Mouse (Mus musculus) cerebral cortex, adult 2 months (tissue): ENCODE results near the gene Mrpl48.

Source experiments
- WGBS: fragments of 180-500 bp; shearing (Covaris S2); methylation state at CpG from one replicate; pipeline ENCODE4 v1.1.7; 2018; 5-methylcytosine and 5-hydroxymethylcytosine counted together

Mrpl48 gene

DNA sequence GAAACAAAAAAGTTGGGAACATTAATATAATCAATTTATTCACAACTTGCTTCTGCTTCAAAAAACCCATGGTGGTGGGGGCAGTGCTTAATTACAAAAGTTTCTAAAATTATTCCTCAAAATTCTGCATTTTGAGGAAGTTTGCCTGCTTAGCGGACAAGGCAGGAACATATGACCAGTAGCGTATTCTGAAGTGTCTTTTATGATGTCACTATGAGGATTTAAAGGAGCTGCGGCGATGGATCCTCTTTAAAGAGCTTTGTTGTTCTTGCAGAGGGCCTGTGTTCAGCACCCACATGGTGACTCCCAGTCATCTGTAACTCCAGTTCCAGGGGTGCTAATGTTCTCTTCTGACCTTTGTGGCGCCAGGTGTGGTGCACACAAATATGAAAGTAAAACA lies 77.3 kb downstream of the Mrpl48 start:
- 93% methylated on average over 5 of the region's 5 CpGs for WGBS

DNA sequence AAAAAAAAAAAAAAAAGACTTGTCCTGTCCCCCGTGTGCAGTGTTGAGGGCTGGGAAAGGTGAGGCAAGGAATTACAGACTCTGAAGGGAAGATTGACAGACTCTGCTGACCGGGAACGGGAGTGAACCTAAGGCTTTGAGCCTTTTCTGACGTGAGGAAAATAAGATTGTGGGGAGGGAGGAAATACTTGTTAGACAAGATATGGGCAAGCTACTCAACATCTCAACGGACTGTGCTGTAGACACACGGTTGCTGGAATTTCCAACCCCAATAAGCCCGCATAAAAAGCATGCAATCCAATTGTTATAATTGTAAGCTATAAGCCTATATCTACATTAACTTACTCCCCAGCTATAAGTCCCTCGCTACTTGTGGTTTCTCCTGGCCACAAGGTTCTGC lies 83.4 kb downstream of the Mrpl48 start:
- WGBS = 85% methylated on average over 8 of the region's 8 CpGs

DNA sequence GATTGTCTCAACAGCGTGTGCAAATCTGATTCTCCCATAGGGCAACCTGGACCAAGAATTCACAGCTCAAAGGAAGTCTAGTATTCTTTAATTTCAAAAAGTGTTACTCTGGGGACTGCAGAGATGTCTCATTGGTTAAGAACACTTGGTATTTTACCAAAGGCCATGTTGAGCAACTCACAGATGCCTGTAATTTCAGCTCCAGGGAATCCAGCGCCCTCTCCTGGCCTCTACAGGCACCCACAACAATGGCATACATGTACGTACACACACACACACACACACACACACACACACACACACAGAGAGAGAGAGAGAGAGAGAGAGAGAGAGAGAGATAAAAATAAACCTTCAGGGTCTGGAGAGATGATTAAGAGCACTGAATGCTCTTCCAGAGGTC lies 85.9 kb downstream of the Mrpl48 start:
- WGBS = 81% methylated on average over 3 of the region's 3 CpGs

DNA sequence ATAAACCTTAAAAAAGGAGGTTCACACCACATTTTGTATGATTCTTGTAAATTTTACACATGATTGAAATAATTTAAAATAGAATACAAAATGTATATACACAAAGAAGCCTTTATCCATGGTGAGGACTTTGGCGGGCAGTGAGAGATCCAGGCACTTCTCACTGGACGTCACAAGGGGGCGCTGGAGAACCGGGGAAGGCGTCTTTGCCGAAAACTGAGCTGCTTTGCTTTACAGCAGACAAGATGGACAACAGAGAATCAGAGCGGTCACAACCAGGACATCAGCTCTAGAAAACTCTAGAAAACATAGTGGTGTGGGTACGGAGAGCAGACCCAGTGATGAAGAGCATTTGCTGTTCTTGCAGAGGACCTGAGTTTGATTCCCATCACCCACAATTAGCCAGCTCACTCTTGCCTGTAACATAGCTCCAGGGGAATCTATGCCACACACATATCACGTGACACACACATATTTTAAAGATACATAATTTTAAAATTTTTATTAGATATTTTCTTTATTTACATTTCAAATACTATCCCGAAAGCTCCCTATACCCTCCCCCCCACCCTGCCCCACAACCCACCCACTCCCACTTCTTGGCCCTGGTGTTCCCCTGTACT lies 87.3 kb downstream of the Mrpl48 start:
- 16% methylated on average over 10 of the region's 10 CpGs for WGBS

DNA sequence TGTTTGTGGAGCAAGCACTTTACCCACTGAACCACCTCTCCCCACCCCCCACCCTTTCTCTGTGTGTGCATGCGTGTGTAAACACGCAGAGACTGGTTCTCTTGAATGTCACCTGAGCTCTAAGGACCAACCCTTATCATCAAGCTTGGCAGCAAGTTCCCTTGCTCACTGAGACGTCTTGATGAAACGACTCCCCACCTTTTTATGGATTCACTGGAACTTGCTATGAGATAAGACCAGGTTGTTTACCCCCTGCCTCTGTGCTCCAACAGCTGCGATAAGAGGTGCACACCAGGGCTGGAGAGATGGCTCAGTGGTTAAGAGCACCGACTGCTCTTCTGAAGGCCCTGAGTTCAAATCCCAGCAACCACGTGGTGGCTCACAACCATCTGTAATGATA lies 87.9 kb downstream of the Mrpl48 start:
- 69% methylated on average over 7 of the region's 7 CpGs for WGBS

DNA sequence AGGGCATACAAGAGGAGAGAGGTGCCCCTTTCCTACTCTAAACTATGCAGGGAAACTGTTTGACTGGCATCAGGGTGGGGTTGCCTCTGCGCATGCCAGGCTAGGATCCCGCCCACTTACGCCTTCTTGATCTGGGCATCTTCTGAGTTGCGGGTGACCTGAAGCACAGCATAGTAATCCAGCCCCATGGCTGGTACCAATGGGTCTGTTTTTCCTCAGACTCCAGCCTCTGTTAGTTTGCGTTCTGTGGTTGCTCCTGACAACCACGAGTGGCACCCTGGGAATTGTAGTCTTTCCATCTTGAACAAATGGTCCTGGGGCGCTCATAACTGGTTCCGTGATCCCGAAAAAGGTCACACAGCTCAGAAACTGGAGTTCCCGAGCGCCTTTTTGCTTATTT lies 93.5 kb downstream of the Mrpl48 start, which contains the start of gene Dnajb13:
Gene Dnajb13, minus strand, starts transcription at position 388 of the 400 bp plus-strand sequence.
- WGBS = 48% methylated on average over 11 of the region's 11 CpGs

DNA sequence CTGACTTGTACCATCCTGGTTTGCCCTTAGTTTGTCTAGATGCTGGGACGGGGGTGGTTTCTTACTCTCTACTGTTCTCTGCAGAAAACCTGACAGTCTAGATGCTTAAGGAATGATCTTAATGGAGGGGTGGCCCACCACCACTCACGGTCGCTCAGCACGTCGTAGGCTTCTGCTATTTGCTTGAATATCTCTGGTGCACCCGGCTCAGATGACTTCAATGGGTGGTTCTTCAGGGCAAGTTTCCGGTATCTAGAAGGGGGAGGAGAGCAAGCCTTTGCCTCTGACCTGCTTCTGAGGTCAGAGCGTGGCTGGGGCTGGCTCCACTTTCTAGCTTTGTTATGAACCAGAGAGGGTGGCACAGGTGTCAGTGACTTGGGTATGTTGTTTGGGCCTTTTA lies 96.5 kb downstream of the Mrpl48 start:
- WGBS = 88% methylated on average over 8 of the region's 8 CpGs

DNA sequence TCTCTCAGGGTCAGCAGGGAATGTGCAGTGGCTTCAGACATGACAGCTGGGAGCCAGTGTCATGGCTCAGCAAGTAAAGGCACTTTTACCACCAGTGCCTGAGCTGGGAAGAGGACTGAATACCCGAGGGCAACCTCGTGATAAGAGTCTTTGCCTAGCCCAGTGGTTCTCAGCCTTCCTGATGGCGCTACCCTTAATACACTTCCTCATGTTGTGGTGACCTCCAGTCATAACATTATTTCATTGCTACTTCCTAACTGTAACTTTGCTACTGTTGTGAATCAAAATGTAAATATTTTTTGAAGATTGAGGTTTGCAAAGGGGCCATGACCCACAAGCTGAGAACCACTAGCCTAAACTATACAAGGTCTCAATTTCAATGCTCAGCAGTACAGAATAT lies 99.4 kb downstream of the Mrpl48 start:
- 80% methylated on average over 3 of the region's 3 CpGs for WGBS

DNA sequence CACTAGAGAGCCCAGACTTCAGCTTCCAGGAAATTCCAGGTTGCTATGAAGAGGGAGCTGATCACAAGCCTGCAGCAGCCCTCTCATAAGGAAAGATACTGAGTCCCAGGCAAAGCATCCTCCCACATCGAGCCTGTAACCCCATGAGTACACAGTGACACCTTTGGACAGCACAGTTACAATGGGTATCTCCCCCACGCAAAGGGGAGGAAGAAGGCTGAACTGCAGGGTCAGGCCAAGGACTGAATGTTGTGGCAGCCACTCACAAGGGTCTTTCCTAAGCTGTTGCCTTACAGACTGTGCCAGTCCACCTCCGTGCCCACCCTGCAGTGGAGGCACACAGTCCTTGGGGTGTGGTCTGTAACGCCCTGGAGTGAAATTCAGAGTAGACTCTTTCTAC lies 101.6 kb downstream of the Mrpl48 start:
- WGBS = 70% methylated on average over 4 of the region's 4 CpGs

DNA sequence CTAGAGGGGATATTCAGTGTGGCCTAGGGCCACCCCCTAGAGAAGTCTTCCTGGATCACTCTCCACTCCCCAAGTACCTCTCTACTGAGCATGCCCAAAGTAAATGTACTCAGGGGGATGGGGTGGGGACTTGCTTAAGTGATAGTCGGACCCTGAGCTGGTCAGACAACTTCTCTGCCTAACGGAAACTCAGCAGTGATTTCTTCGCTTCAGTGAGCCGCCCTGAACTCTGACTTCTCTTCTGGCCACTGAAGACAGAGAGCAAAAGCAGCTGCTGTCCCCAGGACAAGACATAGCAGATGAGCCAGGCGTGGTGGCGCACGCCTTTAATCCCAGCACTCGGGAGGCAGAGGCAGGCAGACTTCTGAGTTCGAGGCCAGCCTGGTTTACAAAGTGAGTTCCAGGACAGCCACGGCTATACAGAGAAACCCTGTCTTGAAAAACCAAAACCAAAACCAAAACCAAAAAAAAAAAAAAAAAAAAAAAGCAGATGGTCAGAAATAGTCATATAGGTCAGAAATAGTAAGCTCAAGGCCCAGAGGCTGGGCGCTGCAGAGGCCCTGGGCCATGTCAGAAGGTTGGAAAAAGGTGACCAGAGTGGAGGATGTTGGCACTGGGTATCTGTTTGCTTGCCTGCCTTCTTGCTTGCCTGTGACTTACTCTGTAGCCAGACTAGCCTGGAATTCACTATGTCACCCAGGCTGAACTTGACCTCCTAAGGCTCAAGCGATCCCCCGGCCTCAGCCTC lies 103.2 kb downstream of the Mrpl48 start:
- WGBS = 88% methylated on average over 13 of the region's 13 CpGs

DNA sequence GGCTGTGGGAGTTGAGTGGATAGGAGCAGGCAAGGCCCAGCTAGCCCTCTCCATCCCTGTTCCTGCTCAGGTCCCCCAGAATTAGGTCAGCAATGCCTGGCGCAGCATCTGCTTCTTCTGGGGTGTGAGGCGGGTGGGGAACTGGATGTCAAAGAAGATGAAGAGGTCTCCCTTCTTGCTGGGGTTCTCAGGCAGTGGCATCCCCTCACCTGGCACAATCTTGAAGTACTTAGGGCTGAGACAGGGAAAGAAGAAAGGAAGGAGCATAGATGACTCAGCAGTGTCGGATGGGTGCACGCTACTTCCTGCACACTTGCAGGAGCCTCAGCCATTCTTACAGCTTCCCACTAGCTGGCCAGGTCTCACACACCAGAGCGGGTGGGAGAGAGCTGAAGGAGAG lies 105.0 kb downstream of the Mrpl48 start:
- WGBS = 79% methylated on average over 5 of the region's 5 CpGs

DNA sequence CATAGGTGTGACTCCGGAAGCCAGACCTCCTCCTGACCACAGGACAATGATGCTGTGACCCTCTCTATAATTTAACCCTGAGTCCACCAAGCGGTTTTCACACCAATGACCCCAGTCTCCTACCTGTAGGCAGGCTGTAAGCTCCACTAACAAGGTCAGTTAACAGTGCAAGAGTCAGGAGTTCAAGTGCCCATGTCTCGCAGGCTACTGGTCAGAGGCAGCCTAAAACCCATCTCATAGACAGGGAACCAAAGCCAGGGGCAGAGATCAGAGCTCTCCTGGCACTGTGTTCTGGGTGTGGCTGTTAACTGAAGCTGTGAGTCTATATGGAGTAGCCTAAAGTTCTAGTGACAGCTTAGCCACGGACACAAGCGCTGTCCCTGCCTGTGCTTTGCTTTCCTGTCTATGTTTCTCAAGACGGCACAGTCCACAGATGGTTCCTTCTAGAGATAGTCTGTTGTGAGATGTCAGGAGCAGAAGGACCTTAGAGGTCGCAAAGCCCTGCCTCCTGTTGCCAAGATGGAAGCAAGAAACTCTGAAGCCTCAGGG lies 105.7 kb downstream of the Mrpl48 start:
- 81% methylated on average over 7 of the region's 7 CpGs for WGBS

DNA sequence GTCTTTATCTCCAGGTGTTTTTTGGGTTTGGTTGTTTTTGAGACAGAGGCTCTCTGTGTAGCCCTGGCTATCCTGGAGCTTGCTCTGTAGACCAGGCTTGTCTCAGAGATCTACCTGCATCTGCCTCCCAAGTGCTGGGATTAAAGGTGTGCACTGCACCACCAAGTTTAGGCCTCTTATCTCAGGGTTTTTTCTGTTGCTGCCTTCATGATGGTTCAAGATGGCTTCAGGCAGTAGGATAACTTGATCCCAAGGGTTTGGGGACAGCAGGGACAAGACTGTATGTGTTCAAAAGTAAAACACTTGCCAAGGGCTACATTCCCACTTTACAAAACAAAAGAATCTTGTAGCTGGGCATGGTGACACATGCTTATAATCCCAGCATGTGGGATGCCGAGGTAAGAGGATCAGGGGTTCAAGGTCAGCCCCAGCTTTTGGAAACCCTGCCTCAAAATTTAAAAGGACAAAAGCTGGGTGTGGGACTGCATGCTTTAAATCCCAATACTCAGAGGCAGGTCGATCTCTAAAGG lies 106.2 kb downstream of the Mrpl48 start:
- WGBS = 64% methylated on average over 2 of the region's 2 CpGs

DNA sequence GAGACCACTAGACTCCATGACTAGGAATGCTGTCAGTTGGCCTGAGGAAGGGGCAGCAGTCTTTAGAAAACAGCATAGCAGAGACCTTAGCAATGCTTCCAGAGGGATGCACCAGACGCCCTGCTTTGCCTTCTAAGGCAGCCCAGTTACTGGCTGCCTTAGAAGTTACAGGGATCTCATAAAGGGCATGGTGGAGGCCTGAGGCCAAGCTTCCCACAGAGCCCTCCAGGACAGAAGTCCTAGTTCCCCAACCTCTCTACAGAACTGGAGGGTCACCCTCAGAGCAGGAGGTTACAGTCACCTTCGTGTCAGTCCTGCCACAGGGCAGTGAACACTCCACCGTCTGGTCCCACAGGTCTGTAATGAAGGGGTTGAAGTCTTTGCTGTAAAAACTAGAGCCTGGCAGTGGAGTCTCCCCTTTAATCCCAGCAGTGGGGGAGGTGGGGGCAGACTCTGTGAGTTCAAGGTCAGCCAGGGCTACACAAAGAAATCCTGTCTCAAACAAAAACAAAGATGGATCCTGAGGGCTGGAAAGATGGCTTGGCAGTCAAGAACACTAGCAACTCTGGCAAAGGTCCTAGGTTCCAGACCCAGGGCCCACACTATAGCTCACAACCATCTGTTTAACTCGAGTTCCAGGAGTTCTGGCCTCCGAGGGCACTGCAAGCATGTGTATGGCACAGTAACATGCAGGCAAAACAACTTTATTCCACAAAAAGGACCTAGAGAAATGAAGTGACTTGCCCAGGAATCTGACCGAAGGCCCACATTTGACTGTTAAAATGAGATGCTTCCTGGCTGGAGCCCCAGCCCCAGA lies 106.9 kb downstream of the Mrpl48 start:
- WGBS = 76% methylated on average over 6 of the region's 6 CpGs

DNA sequence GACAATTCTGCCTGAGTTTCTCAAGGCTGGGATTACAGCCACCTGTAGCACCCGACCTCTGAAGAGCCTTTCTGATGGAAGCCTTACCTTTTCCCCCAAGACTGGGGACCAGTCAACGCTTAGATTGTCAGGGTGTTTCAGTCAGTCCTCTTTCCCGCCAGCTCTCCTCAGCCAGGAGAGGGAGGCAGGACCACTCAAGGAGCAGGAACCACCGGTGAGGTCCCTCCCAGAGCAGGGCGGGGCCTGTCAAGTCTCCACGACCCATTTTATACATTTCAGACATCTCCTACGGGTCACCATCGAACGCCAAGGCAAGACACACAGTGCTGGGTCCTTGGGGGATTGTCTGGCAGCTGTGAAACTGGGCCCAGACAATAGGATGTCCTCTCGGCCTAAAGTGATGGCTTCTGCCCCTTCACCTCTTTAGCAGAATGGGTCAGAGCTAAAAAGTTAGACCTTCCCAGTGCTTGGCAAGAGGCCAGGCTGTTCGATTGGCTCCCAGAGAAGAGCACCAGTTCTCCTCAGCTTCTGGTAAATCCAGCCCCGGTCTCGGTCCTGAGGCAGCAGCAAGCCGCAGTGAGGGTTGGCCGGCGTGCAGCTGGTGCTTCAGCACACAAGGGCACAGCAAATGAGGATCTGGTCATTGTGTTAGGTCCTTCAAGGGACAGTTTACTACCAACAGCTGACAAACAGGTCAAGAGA lies 107.7 kb downstream of the Mrpl48 start:
- 82% methylated on average over 16 of the region's 16 CpGs for WGBS

DNA sequence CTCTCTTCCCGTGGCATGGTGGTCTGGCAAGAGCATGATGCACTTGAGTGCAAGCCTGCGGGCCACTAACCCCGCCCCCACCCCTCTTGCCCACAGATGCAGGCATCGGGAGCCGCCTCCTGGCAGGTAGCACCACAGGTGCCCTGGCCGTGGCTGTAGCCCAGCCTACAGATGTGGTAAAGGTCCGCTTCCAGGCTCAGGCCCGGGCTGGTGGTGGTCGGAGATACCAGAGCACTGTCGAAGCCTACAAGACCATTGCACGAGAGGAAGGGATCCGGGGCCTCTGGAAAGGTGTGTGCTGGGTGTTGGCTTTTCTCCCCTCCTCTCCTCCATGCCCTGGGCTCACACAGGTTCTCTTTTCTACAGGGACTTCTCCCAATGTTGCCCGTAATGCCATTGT lies 110.1 kb downstream of the Mrpl48 start:
- 96% methylated on average over 13 of the region's 13 CpGs for WGBS

DNA sequence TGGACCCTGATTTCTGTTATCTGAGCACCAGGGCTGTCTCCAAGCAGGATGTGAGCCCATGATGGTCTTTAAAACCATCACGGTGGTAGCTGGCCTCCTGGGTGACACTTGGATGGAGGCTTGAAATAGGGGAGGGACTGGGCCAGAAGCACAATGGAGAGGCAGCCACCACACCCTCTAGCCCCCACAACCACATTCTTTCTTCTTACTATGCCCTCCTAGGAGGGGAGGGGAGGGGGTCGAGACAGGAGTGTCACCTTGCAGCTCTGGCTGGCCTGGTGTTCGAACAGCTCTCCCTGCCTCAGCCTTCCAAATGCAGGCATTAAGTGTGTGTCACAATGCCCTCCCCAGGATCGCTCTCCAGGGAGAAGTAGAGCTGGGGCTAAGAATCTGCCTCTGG lies 110.7 kb downstream of the Mrpl48 start:
- 85% methylated on average over 4 of the region's 4 CpGs for WGBS

DNA sequence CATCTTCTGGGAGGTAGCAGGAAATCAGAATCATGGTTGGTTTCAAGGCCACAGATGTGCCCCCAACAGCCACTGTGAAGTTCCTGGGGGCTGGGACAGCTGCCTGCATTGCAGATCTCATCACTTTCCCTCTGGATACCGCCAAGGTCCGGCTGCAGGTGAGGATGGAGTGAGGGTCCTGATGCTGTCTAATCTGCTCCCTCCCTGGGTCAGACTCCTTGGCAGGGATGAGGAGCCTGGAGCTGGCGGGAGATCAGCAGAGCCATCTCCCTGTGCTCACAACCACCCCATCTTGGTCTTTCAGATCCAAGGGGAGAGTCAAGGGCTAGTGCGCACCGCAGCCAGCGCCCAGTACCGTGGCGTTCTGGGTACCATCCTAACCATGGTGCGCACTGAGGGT lies 111.3 kb downstream of the Mrpl48 start:
- 97% methylated on average over 9 of the region's 9 CpGs for WGBS

DNA sequence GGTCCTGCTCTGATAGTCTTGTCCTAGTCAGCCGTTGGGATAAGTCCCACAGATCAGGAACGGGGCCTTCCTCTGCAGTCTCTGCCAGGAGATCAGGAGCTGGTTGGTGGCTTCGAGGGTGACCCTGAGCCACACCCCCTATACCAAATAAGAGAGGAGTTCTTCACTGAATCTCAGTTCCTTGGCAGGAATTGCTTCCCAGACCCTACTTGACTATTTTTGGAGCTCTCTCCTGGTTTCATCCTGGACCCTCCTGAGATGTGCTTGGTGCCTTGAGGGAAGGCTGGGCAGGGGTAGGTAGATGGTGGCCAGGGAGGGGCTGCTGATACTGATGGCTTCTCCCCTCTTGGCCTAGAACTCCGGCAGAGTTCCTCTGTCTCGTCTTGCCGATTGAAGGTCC lies 111.7 kb downstream of the Mrpl48 start:
- WGBS = 74% methylated on average over 6 of the region's 6 CpGs
